Mouse (Mus musculus) midbrain, embryonic 12.5 days (tissue): ENCODE measurements around the gene Bmp6. TPM values are rescaled to one million over a fixed set of nuclear protein-coding genes. Genes with fewer than 3 reads are reported as not detected.

ENCODE experiments used
- ATAC-seq: fragments of 200-750 bp; cut with Nextera tagmentation; 2 replicates; pipeline ENCODE4 v1.8.0; 2017; ENCODE audit warnings: low read depth, moderate TSS enrichment, moderate library complexity; ENCODE audit not compliant: low FRiP score
- H3K27ac ChIP-seq: fragments of 300-500 bp; sonication (generic); replicated peaks from 2 replicates; pipeline ENCODE4 v1.5.1; 2016; ENCODE audit warnings: mild to moderate bottlenecking
- H3K27me3 ChIP-seq: fragments of 300-500 bp; sonication (generic); 2 replicates; pipeline ENCODE4 v1.6.1; 2016; ENCODE audit warnings: mild to moderate bottlenecking
- H3K36me3 ChIP-seq: fragments of 300-500 bp; sonication (generic); 2 replicates; pipeline ENCODE4 v1.6.1; 2016
- H3K4me1 ChIP-seq: fragments of 300-500 bp; sonication (generic); 2 replicates; pipeline ENCODE4 v1.6.1; 2016
- H3K4me2 ChIP-seq: fragments of 300-500 bp; sonication (generic); replicated peaks from 2 replicates; pipeline ENCODE4 v1.6.1; 2016; ENCODE audit warnings: mild to moderate bottlenecking, moderate library complexity
- H3K4me3 ChIP-seq: fragments of 300-500 bp; sonication (generic); 2 replicates; pipeline ENCODE4 v1.5.1; 2016; ENCODE audit warnings: mild to moderate bottlenecking
- H3K9ac ChIP-seq: fragments of 300-500 bp; sonication (generic); replicated peaks from 2 replicates; pipeline ENCODE4 v1.6.1; 2016; ENCODE audit warnings: mild to moderate bottlenecking, moderate library complexity
- H3K9me3 ChIP-seq: fragments of 300-500 bp; sonication (generic); 2 replicates; pipeline ENCODE4 v1.6.1; 2016; ENCODE audit warnings: mild to moderate bottlenecking
- WGBS: fragments of 180-500 bp; shearing (Covaris S2); methylation state at CpG from one replicate; pipeline ENCODE4 v1.1.7; 2016; 5-methylcytosine and 5-hydroxymethylcytosine counted together
- polyA plus RNA-seq: library from polyadenylated mRNA; unstranded; fragments of >200 nt; fragmentation: Nextera tagmentation; extraction: Ambion mirVana; gene quantifications from 2 replicates; pipeline ENCODE4 v1.2.1, GENCODE M21; 2016

Gene Bmp6
- polyA plus RNA-seq: 2.5 and 3.1 TPM in 2 replicates

- H3K27me3 ChIP-seq: peaks cover 70% of the 10 kb centered on the region
- H3K27ac ChIP-seq: no peak within 1 kb of the TSS
- peak within 1 kb of the TSS; percentile 50 for H3K4me3 ChIP-seq
- peaks cover 29% of the 10 kb centered on the region for H3K4me1 ChIP-seq
- H3K9ac ChIP-seq: peak within 1 kb of the TSS; percentile 34; the same call in 1 of the 2 replicates
- no peaks in the 10 kb centered on the region for H3K9me3 ChIP-seq
- H3K36me3 ChIP-seq: no peaks in the 10 kb centered on the region
- peak within 1 kb of the TSS; percentile 71 for H3K4me2 ChIP-seq
- peak; percentile 93 for ATAC-seq
- 3% methylated on average over 54 of the region's 54 CpGs for WGBS
Measured at GRCm38 (mm10) chr13:38344713-38345430, at the start of gene Bmp6. Bmp6 (plus strand) TSS chr13:38345107.

GRCm38 (mm10) chr13:38296166-38296565 is 48.7 kb upstream of the Bmp6 start:
- H3K9me3 ChIP-seq: peaks cover 8% of the 10 kb centered on the region; the same call in 1 of the 2 replicates
- no peaks in the 10 kb centered on the region for H3K36me3 ChIP-seq
- ATAC-seq: no peak
- no peak overlapping the region for H3K4me3 ChIP-seq
- H3K27me3 ChIP-seq: no peaks in the 10 kb centered on the region
- no peaks in the 10 kb centered on the region for H3K4me1 ChIP-seq
- H3K4me2 ChIP-seq: no peak overlapping the region
- no peak overlapping the region for H3K27ac ChIP-seq
- 84% methylated on average over 8 of the region's 8 CpGs for WGBS
- no peak overlapping the region for H3K9ac ChIP-seq

GRCm38 (mm10) chr13:38296601-38297000 is 48.3 kb upstream of the Bmp6 start:
- Histone ChIP-seq H3K4me1 (no peaks in the 10 kb centered on the region), H3K27ac (no peak overlapping the region), H3K4me3 (no peak overlapping the region), H3K27me3 (no peaks in the 10 kb centered on the region), H3K4me2 (no peak overlapping the region), H3K36me3 (no peaks in the 10 kb centered on the region), H3K9ac (no peak overlapping the region), H3K9me3 (peaks cover 8% of the 10 kb centered on the region; the same call in 1 of the 2 replicates)
- ATAC-seq: no peak
- WGBS: 79% methylated on average over 8 of the region's 8 CpGs

- 95% methylated on average over 3 of the region's 3 CpGs for WGBS
- Histone ChIP-seq H3K9ac (no peak overlapping the region), H3K27ac (no peak overlapping the region), H3K36me3 (no peaks in the 10 kb centered on the region), H3K4me2 (no peak overlapping the region), H3K4me3 (no peak overlapping the region), H3K27me3 (no peaks in the 10 kb centered on the region), H3K9me3 (no peaks in the 10 kb centered on the region), H3K4me1 (no peaks in the 10 kb centered on the region)
- ATAC-seq: no peak
Measured at GRCm38 (mm10) chr13:38311125-38311524, 33.8 kb upstream of the Bmp6 start.

GRCm38 (mm10) chr13:38312357-38313040 is 32.4 kb upstream of the Bmp6 start:
- H3K27ac ChIP-seq: no peak overlapping the region
- no peaks in the 10 kb centered on the region for H3K4me1 ChIP-seq
- H3K4me2 ChIP-seq: no peak overlapping the region
- H3K9ac ChIP-seq: no peak overlapping the region
- H3K9me3 ChIP-seq: no peaks in the 10 kb centered on the region
- ATAC-seq: no peak
- H3K36me3 ChIP-seq: no peaks in the 10 kb centered on the region
- H3K4me3 ChIP-seq: no peak overlapping the region
- WGBS: 84% methylated on average over 12 of the region's 12 CpGs
- no peaks in the 10 kb centered on the region for H3K27me3 ChIP-seq

- no peaks in the 10 kb centered on the region for H3K36me3 ChIP-seq
- no peaks in the 10 kb centered on the region for H3K4me1 ChIP-seq
- H3K4me2 ChIP-seq: no peak overlapping the region
- 90% methylated on average over 7 of the region's 7 CpGs for WGBS
- H3K4me3 ChIP-seq: no peak overlapping the region
- no peak overlapping the region for H3K27ac ChIP-seq
- ATAC-seq: no peak
- H3K9ac ChIP-seq: no peak overlapping the region
- H3K9me3 ChIP-seq: no peaks in the 10 kb centered on the region
- no peaks in the 10 kb centered on the region for H3K27me3 ChIP-seq
Measured at GRCm38 (mm10) chr13:38314590-38314989, 30.3 kb upstream of the Bmp6 start.

GRCm38 (mm10) chr13:38318418-38318817 is 26.5 kb upstream of the Bmp6 start:
- Histone ChIP-seq H3K36me3 (no peaks in the 10 kb centered on the region), H3K9ac (no peak overlapping the region), H3K4me3 (no peak overlapping the region), H3K27ac (no peak overlapping the region), H3K27me3 (no peaks in the 10 kb centered on the region), H3K4me2 (no peak overlapping the region), H3K4me1 (no peaks in the 10 kb centered on the region), H3K9me3 (no peaks in the 10 kb centered on the region)
- WGBS: 96% methylated on average over 1 of the region's 1 CpGs
- ATAC-seq: no peak

- no peak overlapping the region for H3K27ac ChIP-seq
- no peaks in the 10 kb centered on the region for H3K9me3 ChIP-seq
- H3K4me3 ChIP-seq: no peak overlapping the region
- 0 out of 2 replicates have a peak, but pooled peaks cover 4% of the 10 kb centered on the region for H3K4me1 ChIP-seq
- no peaks in the 10 kb centered on the region for H3K36me3 ChIP-seq
- 78% methylated on average over 10 of the region's 10 CpGs for WGBS
- H3K4me2 ChIP-seq: no peak overlapping the region
- H3K9ac ChIP-seq: no peak overlapping the region
- ATAC-seq: no peak
- H3K27me3 ChIP-seq: no peaks in the 10 kb centered on the region
Measured at GRCm38 (mm10) chr13:38320354-38320753, 24.6 kb upstream of the Bmp6 start.

- no peak overlapping the region for H3K4me2 ChIP-seq
- H3K4me1 ChIP-seq: 0 out of 2 replicates have a peak, but pooled peaks cover 4% of the 10 kb centered on the region
- H3K27ac ChIP-seq: no peak overlapping the region
- H3K4me3 ChIP-seq: no peak overlapping the region
- no peak for ATAC-seq
- no peaks in the 10 kb centered on the region for H3K9me3 ChIP-seq
- 82% methylated on average over 10 of the region's 10 CpGs for WGBS
- no peaks in the 10 kb centered on the region for H3K36me3 ChIP-seq
- H3K9ac ChIP-seq: no peak overlapping the region
- no peaks in the 10 kb centered on the region for H3K27me3 ChIP-seq
Measured at GRCm38 (mm10) chr13:38324452-38324851, 20.5 kb upstream of the Bmp6 start.

- no peak overlapping the region for H3K9ac ChIP-seq
- no peaks in the 10 kb centered on the region for H3K27me3 ChIP-seq
- 0 out of 2 replicates have a peak, but pooled peaks cover 4% of the 10 kb centered on the region for H3K4me1 ChIP-seq
- H3K4me2 ChIP-seq: no peak overlapping the region
- H3K36me3 ChIP-seq: no peaks in the 10 kb centered on the region
- no peak overlapping the region for H3K4me3 ChIP-seq
- H3K27ac ChIP-seq: no peak overlapping the region
- no peak for ATAC-seq
- no peaks in the 10 kb centered on the region for H3K9me3 ChIP-seq
- WGBS: 65% methylated on average over 2 of the region's 2 CpGs
Measured at GRCm38 (mm10) chr13:38327377-38327776, 17.5 kb upstream of the Bmp6 start.

GRCm38 (mm10) chr13:38333496-38333895 is 11.4 kb upstream of the Bmp6 start:
- no peaks in the 10 kb centered on the region for H3K36me3 ChIP-seq
- H3K9ac ChIP-seq: no peak overlapping the region
- no peak overlapping the region for H3K4me2 ChIP-seq
- no peaks in the 10 kb centered on the region for H3K27me3 ChIP-seq
- no peak for ATAC-seq
- H3K4me1 ChIP-seq: no peaks in the 10 kb centered on the region
- peaks cover 3% of the 10 kb centered on the region; the same call in 1 of the 2 replicates for H3K9me3 ChIP-seq
- 90% methylated on average over 5 of the region's 5 CpGs for WGBS
- H3K4me3 ChIP-seq: no peak overlapping the region
- no peak overlapping the region for H3K27ac ChIP-seq

- H3K9me3 ChIP-seq: peaks cover 3% of the 10 kb centered on the region; the same call in 1 of the 2 replicates
- no peak overlapping the region for H3K4me3 ChIP-seq
- peaks cover 48% of the 10 kb centered on the region for H3K27me3 ChIP-seq
- no peak overlapping the region for H3K27ac ChIP-seq
- no peaks in the 10 kb centered on the region for H3K36me3 ChIP-seq
- H3K4me1 ChIP-seq: peaks cover 29% of the 10 kb centered on the region
- H3K9ac ChIP-seq: no peak overlapping the region
- ATAC-seq: no peak
- H3K4me2 ChIP-seq: no peak overlapping the region
- 34% methylated on average over 7 of the region's 7 CpGs for WGBS
Measured at GRCm38 (mm10) chr13:38342598-38342997, 2.3 kb upstream of the Bmp6 start.
